ENCODE assay signal across 14 mouse cellular contexts in genomic region chr6:125540826-125541225, GRCm38 (mm10). TPM values are rescaled to one million over a fixed set of nuclear protein-coding genes. Genes with fewer than 3 reads are reported as not detected.
DNase-seq lines count a peak whose midpoint lies in the region; ATAC-seq and TF ChIP-seq lines count a peak whose summit lies in the region.
"Had no signal": no experiment of that assay in that cellular context is flagged by ENCODE, and none has a peak within 500 bp of the region (broad histone marks: within the 10 kb centered on the region; RNA-seq: fewer than 3 reads in every experiment).

No protein-coding gene starts in this region.

- TF ChIP-seq CTCF in C2C12 (IDR thresholded peaks at IDR 0.05; ENCODE audit: control insufficient read depth, insufficient read depth, insufficient read length): no peak
- no peak for TF ChIP-seq CTCF in bone marrow macrophage, adult 2 months (IDR thresholded peaks at IDR 0.05; ENCODE audit: low read depth, low read length)

- H3ac ChIP-seq in C2C12 (ENCODE audit: control insufficient read depth, insufficient read length, low read depth): no peak overlapping the region

- no peak overlapping the region for H3K9ac ChIP-seq in kidney, embryonic 15.5 days
- H3K9ac ChIP-seq: hindbrain, embryonic 14.5 days; midbrain, embryonic 15.5 days; neural tube, embryonic 12.5 days had no signal

- no peak overlapping the region for H3K4me2 ChIP-seq in kidney, embryonic 15.5 days
- H3K4me2 ChIP-seq: hindbrain, embryonic 14.5 days; midbrain, embryonic 15.5 days; neural tube, embryonic 12.5 days had no signal

- no peak for TF ChIP-seq POLR2A in bone marrow macrophage, adult 2 months (IDR thresholded peaks at IDR 0.05; ENCODE audit: borderline replicate concordance, low read depth, low read length)

- WGBS in kidney, embryonic 15.5 days: 82% methylated on average over 6 of the region's 6 CpGs

- DNase-seq in 3134 (ENCODE audit: extremely low read depth, insufficient read length, low spot score): peak; percentile 53
- DNase-seq in gastrocnemius, adult 8-10 months (ENCODE audit: low spot score in 2 of 2): no peak
- DNase-seq in Muller cell, postnatal 12 days (ENCODE audit: inconsistent ontology term): no peak
- DNase-seq: cerebellum, postnatal 25 days; kidney, postnatal 14 days; thymus, adult 18-20 months had no signal

- no peak overlapping the region for H3K4me3 ChIP-seq in C2C12 (ENCODE audit: insufficient read depth, poor library complexity, severe bottlenecking)
- peak overlapping the region; percentile 19; the same call in 1 of the 2 replicates for H3K4me3 ChIP-seq in bone marrow macrophage, adult 2 months (ENCODE audit: insufficient read depth, low read length)
- no peak overlapping the region for H3K4me3 ChIP-seq in kidney, embryonic 15.5 days (replicated peaks)
- H3K4me3 ChIP-seq: midbrain, embryonic 15.5 days; neural tube, embryonic 12.5 days had no signal

- H3K79me2 ChIP-seq in C2C12 (ENCODE audit: control insufficient read depth, insufficient read depth): no peaks in the 10 kb centered on the region

- no peaks in the 10 kb centered on the region for H3K36me3 ChIP-seq in C2C12 (ENCODE audit: control insufficient read depth, insufficient read depth)
- H3K36me3 ChIP-seq in kidney, embryonic 15.5 days: no peaks in the 10 kb centered on the region
- H3K36me3 ChIP-seq: midbrain, embryonic 15.5 days; neural tube, embryonic 12.5 days had no signal

- peaks cover 44% of the 10 kb centered on the region for H3K4me1 ChIP-seq in bone marrow macrophage, adult 2 months (ENCODE audit: control insufficient read depth, insufficient read depth, low read length)
- H3K4me1 ChIP-seq in kidney, embryonic 15.5 days: peaks cover 4% of the 10 kb centered on the region
- H3K4me1 ChIP-seq: midbrain, embryonic 15.5 days; neural tube, embryonic 12.5 days had no signal

- ATAC-seq in megakaryocyte, adult 5-6 weeks (ENCODE audit: poor library complexity, severe bottlenecking): peak; percentile 27; the same call in 1 of the 2 replicates
- ATAC-seq in kidney, embryonic 15.5 days (replicated peaks; ENCODE audit: low FRiP score): no peak
- ATAC-seq: intestine, postnatal 0 days; midbrain, embryonic 15.5 days had no signal

- H3K27me3 ChIP-seq in C2C12 (ENCODE audit: control insufficient read depth, insufficient read depth, insufficient read length): no peaks in the 10 kb centered on the region
- no peaks in the 10 kb centered on the region for H3K27me3 ChIP-seq in kidney, embryonic 15.5 days
- H3K27me3 ChIP-seq: midbrain, embryonic 15.5 days had no signal

- no peaks in the 10 kb centered on the region for H3K79me3 ChIP-seq in C2C12 (ENCODE audit: low read depth)

- H3K9me3 ChIP-seq in kidney, embryonic 15.5 days (replicated peaks): no peaks in the 10 kb centered on the region
- H3K9me3 ChIP-seq: midbrain, embryonic 15.5 days; neural tube, embryonic 12.5 days had no signal

- peak overlapping the region; percentile 92 for H3K27ac ChIP-seq in bone marrow macrophage, adult 2 months (ENCODE audit: insufficient read depth, low read depth, low read length)
- H3K27ac ChIP-seq in kidney, embryonic 15.5 days: no peak overlapping the region
- H3K27ac ChIP-seq: hindbrain, embryonic 14.5 days; midbrain, embryonic 15.5 days; neural tube, embryonic 12.5 days had no signal

TF ChIP-seq in C2C12, 6 proteins besides CTCF, POLR2A, EP300 and RAD21:
- TF ChIP-seq MYOG (IDR thresholded peaks at IDR 0.05; ENCODE audit: control insufficient read depth, extremely low read depth, insufficient read length): no peak
- peak; percentile 42 for TF ChIP-seq FOSL1 (IDR thresholded peaks at IDR 0.05; ENCODE audit: insufficient read depth, low read length, poor library complexity, severe bottlenecking)
- no peak for TF ChIP-seq MYOD1 (IDR thresholded peaks at IDR 0.05; ENCODE audit: control insufficient read depth, insufficient read length, low read depth)

RNA-seq across cellular contexts. Expression of gene Vwf, which starts 5.7 kb away (rescaled TPM):
- polyA plus RNA-seq in C2C12 (2012; fragmentation: generic; extraction: Trizol): 0.04 TPM
- polyA plus RNA-seq in bone marrow macrophage, adult 2 months (2012; ENCODE audit: insufficient read depth, insufficient read length, missing spikeins): 9.0 and 11.0 TPM in 2 replicates
- 0.18 and 1.6 TPM in 2 replicates for total RNA-seq in megakaryocyte, adult 5-6 weeks (2015)
- 0.26 and 0.49 TPM in 2 replicates for total RNA-seq in megakaryocyte, adult 5-6 weeks (2017)
- polyA plus RNA-seq in kidney, embryonic 15.5 days (2015; fragmentation: Nextera tagmentation; extraction: Ambion mirVana): 4.2 and 6.6 TPM in 2 replicates
- 10 to 100 TPM; 13.4 to 20.8 (median 15.4) TPM for total RNA-seq in gastrocnemius, adult 8-10 months (2022)

RNA-seq across cellular contexts. Expression of gene Cd9, which starts 46.2 kb away (rescaled TPM):
- 236 TPM for polyA plus RNA-seq in C2C12 (2012; fragmentation: generic; extraction: Trizol)
- 321 and 343 TPM in 2 replicates for polyA plus RNA-seq in bone marrow macrophage, adult 2 months (2012; ENCODE audit: insufficient read depth, insufficient read length, missing spikeins)
- total RNA-seq in megakaryocyte, adult 5-6 weeks (2015): 100 and 106 TPM in 2 replicates
- 65.5 and 74.0 TPM in 2 replicates for total RNA-seq in megakaryocyte, adult 5-6 weeks (2017)
- polyA plus RNA-seq in kidney, embryonic 15.5 days (2015; fragmentation: Nextera tagmentation; extraction: Ambion mirVana): 137 and 148 TPM in 2 replicates
- 10 to 100 TPM; 10.5 to 19.3 (median 15.0) TPM for total RNA-seq in gastrocnemius, adult 8-10 months (2022)
